Mouse (Mus musculus) layer of hippocampus, adult 8-10 months (tissue): ENCODE results near the gene Bcl2l11. TPM values are rescaled to one million over a fixed set of nuclear protein-coding genes. Genes with fewer than 3 reads are reported as not detected.

Experiments
- DNase-seq, 2 experiments: peaks; one replicate each; pipeline ENCODE4 v3.0.0; 2022; ENCODE audit warnings: low spot score in 2 of 2
- total RNA-seq, 4 experiments: library from RNA; stranded (reverse); gene quantifications; 2 replicates each; pipeline ENCODE4 v1.2.4; 2022

Bcl2l11 gene
- total RNA-seq, 4 experiments from 2014 or later, result 5.1 to 8.1 (median 6.5) TPM

- DNase-seq, result no peak
Observed at GRCm38 (mm10) chr2:128211022-128211880, 85.4 kb downstream of the Bcl2l11 start.

DNA sequence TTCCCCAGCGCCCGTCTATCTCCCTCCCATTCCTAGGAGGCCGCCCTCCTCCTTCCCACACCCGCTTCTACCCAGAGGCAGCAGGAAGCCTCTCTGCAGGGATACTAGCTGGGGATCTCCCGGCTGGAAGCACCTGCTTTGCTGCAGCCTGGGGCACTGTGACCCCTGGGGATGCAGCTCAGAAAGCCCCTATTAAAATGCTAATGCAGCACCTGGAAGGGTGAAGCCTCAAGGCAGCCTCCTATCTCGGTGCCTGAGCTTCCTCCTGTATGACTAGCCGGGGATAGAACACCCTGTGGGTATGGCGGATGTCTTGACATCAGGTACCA is 86.0 kb downstream of the Bcl2l11 start:
- DNase-seq, result no peak
